Mouse (Mus musculus): ENCODE measurements around the gene Ugt1a8. TPM values are rescaled to one million over a fixed set of nuclear protein-coding genes. Genes with fewer than 3 reads are reported as not detected.
"Not testable (repeated sequence)": the region's sequence is repeated elsewhere in the genome, so short reads cannot be mapped to it uniquely, and the experiment has no call there.

Gene Ugt1a8
- polyA plus RNA-seq, 1 experiment from 2014 or later, result not detected

DNA sequence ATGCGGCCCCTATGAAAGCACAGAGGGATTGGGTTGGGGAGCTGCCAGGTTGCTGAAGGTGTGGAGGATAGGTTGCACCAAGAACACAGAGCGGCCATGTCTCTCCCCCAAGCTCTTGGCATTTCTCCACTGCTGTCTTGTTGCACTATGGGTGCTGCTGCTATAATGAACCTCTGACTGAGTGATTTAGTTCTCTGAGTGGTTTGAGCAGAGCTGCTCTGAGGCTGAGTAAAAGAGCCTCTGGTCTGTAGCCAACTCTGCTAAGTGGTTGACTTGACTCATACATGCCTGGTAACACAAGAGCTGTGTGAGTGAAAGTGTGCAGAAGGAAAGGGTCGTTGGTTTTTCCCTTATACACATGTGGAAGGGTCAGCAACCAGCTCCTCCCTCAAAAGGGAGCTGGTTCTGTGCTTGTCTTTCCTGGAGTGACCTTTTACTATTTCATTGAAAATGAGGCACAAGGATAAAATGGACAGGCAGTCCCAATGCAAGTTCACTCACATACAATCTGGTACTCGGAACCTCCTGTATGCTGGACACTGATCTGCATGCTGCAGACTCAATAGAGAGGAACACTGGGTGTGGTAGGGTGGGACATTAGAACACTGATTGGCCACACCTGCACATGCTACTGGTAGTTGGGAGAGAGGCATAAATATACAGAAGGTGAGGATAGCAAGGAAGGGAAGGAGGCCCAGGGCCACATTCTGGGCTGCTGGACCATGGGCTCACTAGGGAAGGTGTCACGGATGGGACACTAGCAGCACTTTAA, 16.3 kb downstream of the Ugt1a8 start:
- not testable (repeated sequence) for ATAC-seq (ENCODE audit: low FRiP score)

DNA sequence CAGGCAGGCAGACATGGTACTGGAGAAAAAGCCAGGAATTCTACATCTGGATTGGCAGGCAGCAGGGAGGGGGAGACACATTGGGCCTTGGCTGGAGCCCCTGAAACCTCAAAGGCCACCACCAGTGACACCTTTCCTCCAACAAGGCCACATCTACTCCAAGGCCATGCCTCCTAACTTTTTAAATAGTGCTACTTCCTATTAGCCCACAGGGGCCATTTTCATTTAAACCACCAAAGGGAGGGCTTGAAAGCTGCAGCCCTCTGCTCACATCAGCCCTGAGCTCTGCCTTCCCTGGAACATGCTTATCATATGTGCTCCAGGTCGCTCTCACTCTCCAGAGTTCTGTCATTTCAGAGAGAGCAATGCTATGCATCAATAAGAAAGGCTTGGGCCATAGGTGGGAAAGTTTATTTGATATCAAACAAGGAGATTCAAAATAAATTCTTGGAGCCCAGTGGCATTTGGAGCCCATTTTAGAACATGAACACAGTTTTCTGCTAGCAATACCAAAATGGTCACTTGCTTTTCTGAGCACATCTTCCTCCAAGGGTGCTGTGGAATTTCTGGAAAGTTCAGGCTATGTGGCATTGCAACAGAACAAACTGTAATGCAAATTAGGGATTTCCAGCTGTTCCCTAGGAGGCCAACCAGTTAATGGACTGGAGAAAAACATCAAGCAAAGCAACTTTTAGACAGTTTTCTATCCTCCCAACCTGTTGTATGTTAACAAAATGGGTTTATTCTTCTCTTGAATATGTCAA, 17.2 kb downstream of the Ugt1a8 start:
- H3K4me1 ChIP-seq (replicated peaks; ENCODE audit: control insufficient read depth, insufficient read depth, low read length), result no peaks in the 10 kb centered on the region
- no peak for ATAC-seq (ENCODE audit: low FRiP score)
- H3K4me2 ChIP-seq (replicated peaks), result no peak overlapping the region
- H3K36me3 ChIP-seq (replicated peaks; ENCODE audit: control insufficient read depth, insufficient read depth), result no peaks in the 10 kb centered on the region
- no peak overlapping the region for H3K4me3 ChIP-seq (replicated peaks; ENCODE audit: low read length)
- no peak for DNase-seq (ENCODE audit: low spot score)
- no peaks in the 10 kb centered on the region for H3K9me3 ChIP-seq (ENCODE audit: control insufficient read depth, low read length)
- H3K27me3 ChIP-seq (ENCODE audit: control insufficient read depth, insufficient read depth, low read length), result no peaks in the 10 kb centered on the region
- H3K9ac ChIP-seq, result no peak overlapping the region
- no peak overlapping the region for H3K27ac ChIP-seq
- WGBS, result 94% methylated on average over 1 of the region's 1 CpGs

More for the DNA sequence above, 16.3 kb downstream of the Ugt1a8 start:
- 78% methylated on average over 4 of the region's 5 CpGs for WGBS
- not testable (repeated sequence) for DNase-seq (ENCODE audit: low spot score); H3K27ac ChIP-seq; H3K4me1 ChIP-seq (replicated peaks; ENCODE audit: control insufficient read depth, insufficient read depth, low read length); H3K9me3 ChIP-seq (ENCODE audit: control insufficient read depth, low read length); H3K4me3 ChIP-seq (replicated peaks; ENCODE audit: low read length); H3K27me3 ChIP-seq (ENCODE audit: control insufficient read depth, insufficient read depth, low read length); H3K4me2 ChIP-seq (replicated peaks); H3K9ac ChIP-seq; H3K36me3 ChIP-seq (replicated peaks; ENCODE audit: control insufficient read depth, insufficient read depth)

DNA sequence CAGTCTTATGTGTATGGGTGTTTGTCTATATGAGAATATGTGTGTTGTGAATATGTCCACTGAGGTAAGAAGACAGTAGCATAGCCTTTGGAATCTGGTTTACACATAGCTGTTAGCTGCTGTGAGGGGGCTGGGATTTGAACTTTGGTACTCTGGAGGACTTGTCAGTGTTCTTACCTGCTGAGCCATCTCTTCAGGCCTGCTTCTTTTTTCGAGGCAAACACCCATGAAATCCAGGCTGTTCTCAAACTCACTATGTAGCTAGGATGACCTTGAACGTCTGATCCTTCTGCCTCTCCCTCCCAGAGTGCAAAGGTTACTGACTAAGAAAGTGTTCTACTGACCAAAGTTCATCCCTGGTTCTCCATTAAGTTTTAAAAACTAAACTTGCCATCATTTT, 18.0 kb downstream of the Ugt1a8 start:
- Histone ChIP-seq H3K27me3 (ENCODE audit: control insufficient read depth, insufficient read depth, low read length) (no peaks in the 10 kb centered on the region), H3K4me1 (replicated peaks; ENCODE audit: control insufficient read depth, insufficient read depth, low read length) (no peaks in the 10 kb centered on the region), H3K9me3 (ENCODE audit: control insufficient read depth, low read length) (no peaks in the 10 kb centered on the region), H3K27ac (no peak overlapping the region), H3K4me2 (replicated peaks) (no peak overlapping the region), H3K36me3 (replicated peaks; ENCODE audit: control insufficient read depth, insufficient read depth) (no peaks in the 10 kb centered on the region), H3K4me3 (replicated peaks; ENCODE audit: low read length) (no peak overlapping the region), H3K9ac (no peak overlapping the region)
- 63% methylated on average over 2 of the region's 2 CpGs for WGBS
- ATAC-seq (ENCODE audit: low FRiP score) (no peak), DNase-seq (ENCODE audit: low spot score) (no peak)

DNA sequence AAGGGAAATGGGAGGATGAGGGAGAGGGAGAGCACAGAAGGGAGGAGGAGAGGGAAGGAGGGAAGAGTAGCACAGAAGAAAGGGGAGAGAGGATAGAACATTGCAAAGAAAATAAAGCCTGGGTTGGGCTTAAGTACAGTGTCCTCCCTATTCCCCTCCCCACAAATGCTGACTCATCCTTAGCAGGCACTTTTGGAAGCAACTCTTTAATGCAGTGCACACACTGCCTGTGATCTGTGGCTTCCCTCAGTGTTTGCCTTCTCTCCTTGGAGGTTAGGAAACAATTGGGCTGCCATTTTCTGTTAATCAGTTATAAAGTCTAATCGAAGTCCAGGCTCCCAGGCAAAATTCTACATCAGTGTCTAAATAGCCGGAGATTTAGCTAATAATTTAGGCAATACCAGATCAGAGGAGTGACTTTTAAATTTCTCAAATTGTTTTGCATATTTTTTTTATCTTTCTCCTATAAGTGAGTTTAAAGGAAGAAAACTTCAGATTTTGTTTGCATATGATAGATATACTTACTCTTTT, 21.5 kb downstream of the Ugt1a8 start:
- H3K9ac ChIP-seq; H3K36me3 ChIP-seq (replicated peaks; ENCODE audit: control insufficient read depth, insufficient read depth); H3K4me1 ChIP-seq (replicated peaks; ENCODE audit: control insufficient read depth, insufficient read depth, low read length); H3K27ac ChIP-seq; H3K4me3 ChIP-seq (replicated peaks; ENCODE audit: low read length); ATAC-seq (ENCODE audit: low FRiP score); H3K4me2 ChIP-seq (replicated peaks); DNase-seq (ENCODE audit: low spot score); H3K27me3 ChIP-seq (ENCODE audit: control insufficient read depth, insufficient read depth, low read length); H3K9me3 ChIP-seq (ENCODE audit: control insufficient read depth, low read length): not testable (repeated sequence)
- 75% methylated on average over 2 of the region's 2 CpGs for WGBS

DNA sequence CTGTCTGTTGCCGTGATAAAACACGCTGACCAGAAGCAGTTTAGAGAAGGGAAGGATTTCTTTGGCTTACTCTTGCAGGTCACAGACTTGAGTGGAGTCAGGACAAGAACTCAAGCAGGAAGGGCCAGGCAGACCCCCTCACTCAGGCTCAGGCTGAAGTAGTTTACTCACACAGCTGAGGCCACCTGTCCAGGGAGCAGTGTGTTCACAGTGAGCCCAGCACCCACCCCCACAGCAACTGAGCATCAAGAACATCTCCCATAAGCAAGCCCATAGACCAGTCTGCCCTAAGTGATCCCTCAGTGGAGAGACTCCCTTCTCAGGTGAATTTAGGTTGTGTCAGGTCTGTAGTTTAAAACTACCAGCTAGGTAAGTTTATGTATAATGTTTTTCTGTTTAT, 22.0 kb downstream of the Ugt1a8 start:
- not testable (repeated sequence) for H3K27me3 ChIP-seq (ENCODE audit: control insufficient read depth, insufficient read depth, low read length); H3K4me3 ChIP-seq (replicated peaks; ENCODE audit: low read length); H3K9me3 ChIP-seq (ENCODE audit: control insufficient read depth, low read length); H3K4me2 ChIP-seq (replicated peaks); H3K9ac ChIP-seq; ATAC-seq (ENCODE audit: low FRiP score); H3K36me3 ChIP-seq (replicated peaks; ENCODE audit: control insufficient read depth, insufficient read depth); H3K4me1 ChIP-seq (replicated peaks; ENCODE audit: control insufficient read depth, insufficient read depth, low read length); H3K27ac ChIP-seq; DNase-seq (ENCODE audit: low spot score)
- 82% methylated on average over 2 of the region's 2 CpGs for WGBS

DNA sequence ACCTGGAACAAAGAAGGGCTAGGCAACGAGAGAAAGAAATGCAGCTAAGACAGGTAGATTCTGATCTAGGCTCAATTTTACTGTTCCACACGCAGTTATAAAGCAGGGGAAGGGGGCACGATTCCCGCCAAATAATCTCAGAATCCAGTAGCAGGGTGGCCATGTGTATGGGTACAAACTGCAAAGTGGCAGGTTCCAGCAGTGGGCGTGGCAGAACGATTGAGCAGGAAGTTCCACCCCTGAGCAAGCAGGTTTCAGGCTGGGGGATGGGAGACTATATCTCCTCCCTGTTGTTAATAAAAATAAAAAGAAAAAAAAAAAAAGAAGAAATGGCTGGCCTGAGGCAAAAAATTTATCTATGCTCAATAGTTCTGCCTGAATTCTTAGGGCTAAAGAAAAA, 25.2 kb downstream of the Ugt1a8 start:
- H3K27ac ChIP-seq; H3K27me3 ChIP-seq (ENCODE audit: control insufficient read depth, insufficient read depth, low read length); H3K9me3 ChIP-seq (ENCODE audit: control insufficient read depth, low read length); DNase-seq (ENCODE audit: low spot score); ATAC-seq (ENCODE audit: low FRiP score); H3K4me2 ChIP-seq (replicated peaks); H3K9ac ChIP-seq; H3K4me3 ChIP-seq (replicated peaks; ENCODE audit: low read length); H3K36me3 ChIP-seq (replicated peaks; ENCODE audit: control insufficient read depth, insufficient read depth); H3K4me1 ChIP-seq (replicated peaks; ENCODE audit: control insufficient read depth, insufficient read depth, low read length): not testable (repeated sequence)
- WGBS, result 97% methylated on average over 6 of the region's 6 CpGs

DNA sequence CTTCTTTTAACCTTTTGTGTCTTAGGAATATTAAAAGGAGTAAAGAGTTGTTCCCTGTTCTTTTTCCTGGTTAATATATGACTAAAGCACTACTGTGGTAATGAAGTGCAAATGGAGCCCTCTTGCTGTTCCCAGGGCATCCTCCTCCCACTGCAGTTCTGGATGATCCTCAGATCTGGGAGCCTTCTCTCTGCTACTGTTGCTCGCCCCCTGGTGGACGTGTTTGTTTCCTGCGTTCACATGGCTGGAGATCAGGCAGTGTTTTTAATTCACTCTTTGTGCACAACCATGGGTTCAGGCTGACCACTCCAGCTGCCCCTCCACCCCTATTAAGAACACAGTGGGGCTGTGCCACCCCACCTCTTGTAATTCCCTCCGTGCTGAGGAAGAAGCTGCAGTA, 32.9 kb downstream of the Ugt1a8 start:
- not testable (repeated sequence) for ATAC-seq (ENCODE audit: low FRiP score); H3K4me2 ChIP-seq (replicated peaks); H3K27ac ChIP-seq; H3K4me3 ChIP-seq (replicated peaks; ENCODE audit: low read length); DNase-seq (ENCODE audit: low spot score); H3K9me3 ChIP-seq (ENCODE audit: control insufficient read depth, low read length); H3K4me1 ChIP-seq (replicated peaks; ENCODE audit: control insufficient read depth, insufficient read depth, low read length); H3K9ac ChIP-seq; H3K27me3 ChIP-seq (ENCODE audit: control insufficient read depth, insufficient read depth, low read length); H3K36me3 ChIP-seq (replicated peaks; ENCODE audit: control insufficient read depth, insufficient read depth)
- WGBS, result 12% methylated on average over 4 of the region's 4 CpGs

DNA sequence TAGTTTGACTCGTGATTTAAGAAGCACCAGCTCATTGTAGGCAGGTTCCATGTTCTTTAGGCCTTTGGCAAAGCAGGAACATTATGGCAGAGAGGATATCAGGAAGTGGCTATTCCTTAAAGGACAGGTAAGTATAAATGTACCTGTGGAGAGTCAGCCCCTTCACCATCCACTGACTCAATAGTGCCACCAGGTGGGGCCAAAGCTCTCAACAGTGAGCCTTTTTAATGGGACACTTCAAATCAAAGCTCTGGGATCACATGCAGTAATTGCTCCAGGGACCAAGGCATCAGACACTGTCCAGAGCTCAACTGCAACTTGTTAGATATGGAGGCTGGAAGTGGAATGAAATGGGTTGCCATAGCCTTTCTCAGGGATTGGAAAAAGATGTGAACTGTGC, 33.9 kb downstream of the Ugt1a8 start:
- not testable (repeated sequence) for H3K9ac ChIP-seq; DNase-seq (ENCODE audit: low spot score)
- WGBS, result no CpG with 5 or more reads among the region's 1 CpGs

DNA sequence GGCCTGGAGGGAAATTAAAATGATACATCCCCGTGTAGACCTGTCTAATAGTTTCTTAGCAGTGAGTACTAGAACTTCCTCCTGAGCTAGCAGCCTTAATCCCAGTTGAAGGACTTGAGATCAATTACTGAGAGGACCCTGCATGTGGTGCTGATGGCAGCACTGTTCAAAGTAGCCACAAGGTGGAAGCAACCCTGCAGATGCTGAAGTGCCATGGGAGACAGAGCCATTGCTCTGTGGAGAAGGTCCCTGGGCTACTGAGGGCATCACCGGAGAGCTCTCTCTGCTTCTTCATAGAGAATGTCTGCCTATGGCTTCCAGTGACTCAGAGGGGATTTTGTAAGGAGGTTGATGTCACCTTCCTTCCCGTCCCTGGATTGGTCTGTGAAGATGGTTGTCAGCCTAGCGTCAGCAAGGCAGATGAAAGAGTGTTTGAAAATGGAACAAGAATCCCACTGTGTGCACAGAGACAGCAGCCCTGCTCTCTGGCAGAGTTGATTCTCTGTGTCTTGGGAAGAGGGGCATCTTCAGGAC, 38.3 kb downstream of the Ugt1a8 start:
- not testable (repeated sequence) for H3K36me3 ChIP-seq (replicated peaks; ENCODE audit: control insufficient read depth, insufficient read depth); H3K4me2 ChIP-seq (replicated peaks); H3K4me1 ChIP-seq (replicated peaks; ENCODE audit: control insufficient read depth, insufficient read depth, low read length); H3K27ac ChIP-seq; H3K4me3 ChIP-seq (replicated peaks; ENCODE audit: low read length); ATAC-seq (ENCODE audit: low FRiP score); DNase-seq (ENCODE audit: low spot score); H3K9me3 ChIP-seq (ENCODE audit: control insufficient read depth, low read length); H3K27me3 ChIP-seq (ENCODE audit: control insufficient read depth, insufficient read depth, low read length); H3K9ac ChIP-seq
- WGBS, result 84% methylated on average over 3 of the region's 4 CpGs

More for the DNA sequence above, 33.9 kb downstream of the Ugt1a8 start:
- H3K27ac ChIP-seq; H3K4me3 ChIP-seq (replicated peaks; ENCODE audit: low read length); H3K4me1 ChIP-seq (replicated peaks; ENCODE audit: control insufficient read depth, insufficient read depth, low read length); H3K9me3 ChIP-seq (ENCODE audit: control insufficient read depth, low read length); H3K36me3 ChIP-seq (replicated peaks; ENCODE audit: control insufficient read depth, insufficient read depth); H3K4me2 ChIP-seq (replicated peaks); H3K27me3 ChIP-seq (ENCODE audit: control insufficient read depth, insufficient read depth, low read length); ATAC-seq (ENCODE audit: low FRiP score): not testable (repeated sequence)

Measured in hindbrain, embryonic 14.5 days (tissue).